Mouse (Mus musculus) cerebellum, adult 2 months (tissue): ENCODE measurements at regions not wholly inside any gene's neighbourhood (a gene's known extent, or its start where the extent isn't known, plus 50 kb on each side); places are given as distances from the start of the nearest gene placed in this dataset.

Experiments
- CTCF ChIP-seq: fragments of 200-500 bp; IDR thresholded peaks from 2 replicates; pipeline ENCODE4 v1.5.1; 2011; ENCODE audit warnings: low read depth, mild to moderate bottlenecking, control low read depth, low read length, moderate library complexity, borderline replicate concordance; ENCODE audit not compliant: insufficient read depth
- POLR2A ChIP-seq: fragments of 200-500 bp; IDR thresholded peaks from 2 replicates; pipeline ENCODE4 v1.6.1; 2011; ENCODE audit warnings: low read length, control low read depth, borderline replicate concordance; ENCODE audit not compliant: insufficient read depth

DNA sequence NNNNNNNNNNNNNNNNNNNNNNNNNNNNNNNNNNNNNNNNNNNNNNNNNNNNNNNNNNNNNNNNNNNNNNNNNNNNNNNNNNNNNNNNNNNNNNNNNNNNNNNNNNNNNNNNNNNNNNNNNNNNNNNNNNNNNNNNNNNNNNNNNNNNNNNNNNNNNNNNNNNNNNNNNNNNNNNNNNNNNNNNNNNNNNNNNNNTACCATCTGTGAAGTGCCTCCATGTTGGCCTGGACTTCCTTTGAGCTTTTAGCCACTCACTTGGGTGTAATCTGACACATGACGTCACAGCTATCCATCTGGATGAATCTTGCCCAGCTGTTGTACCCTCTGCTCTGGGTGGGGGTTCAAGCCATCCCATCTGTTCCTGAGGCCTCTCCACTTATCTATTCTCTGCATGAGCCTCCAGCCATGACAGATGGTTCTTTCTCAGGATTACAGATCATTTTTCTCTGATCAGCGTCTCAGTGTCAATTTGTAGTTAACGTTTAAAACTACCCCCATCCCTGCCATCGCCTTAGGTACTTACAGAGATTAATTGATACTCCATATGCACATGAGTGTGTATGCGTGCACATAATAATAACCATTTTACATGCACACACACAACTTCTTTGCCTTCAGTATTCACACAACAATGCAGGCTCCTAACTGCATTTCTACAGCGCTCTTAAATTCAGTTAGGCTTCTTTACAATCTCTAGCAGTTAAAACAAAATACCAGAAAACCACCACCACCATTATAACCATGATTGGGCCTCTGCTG, 194.0 kb upstream of the Egfl6 start:
- TF ChIP-seq CTCF (no peak), POLR2A (no peak)
